Mouse (Mus musculus) ES-Bruce4 (cell line): ENCODE data around the gene Plin3. TPM values are rescaled to one million over a fixed set of nuclear protein-coding genes. Genes with fewer than 3 reads are reported as not detected.

Source experiments
- H3K27ac ChIP-seq: 2 replicates; pipeline ENCODE4 v1.5.1; 2012; ENCODE audit warnings: low read length, inconsistent platforms; ENCODE audit not compliant: insufficient read depth
- H3K27me3 ChIP-seq: 2 replicates; pipeline ENCODE4 v1.6.1; 2012; ENCODE audit warnings: mild to moderate bottlenecking, low read length, inconsistent platforms; ENCODE audit not compliant: control insufficient read depth, poor library complexity, insufficient read depth, severe bottlenecking
- H3K36me3 ChIP-seq: 2 replicates; pipeline ENCODE4 v1.6.1; 2012; ENCODE audit warnings: inconsistent platforms, mild to moderate bottlenecking, low read length, moderate library complexity; ENCODE audit not compliant: control insufficient read depth, poor library complexity, insufficient read depth, severe bottlenecking
- H3K4me1 ChIP-seq: one replicate; pipeline ENCODE4 v1.8.1; 2011; ENCODE audit warnings: low read length; ENCODE audit not compliant: control insufficient read depth, insufficient read depth
- H3K4me3 ChIP-seq: 2 replicates; pipeline ENCODE4 v1.5.1; 2011; ENCODE audit warnings: low read depth, mild to moderate bottlenecking, low read length
- H3K9ac ChIP-seq: 2 replicates; pipeline ENCODE4 v1.6.1; 2012; ENCODE audit warnings: low read depth, mild to moderate bottlenecking, inconsistent platforms; ENCODE audit not compliant: poor library complexity, severe bottlenecking
- H3K9me3 ChIP-seq: replicated peaks from 2 replicates; pipeline ENCODE4 v1.6.1; 2012; ENCODE audit warnings: mild to moderate bottlenecking, low read length, inconsistent platforms; ENCODE audit not compliant: control insufficient read depth, poor library complexity, insufficient read depth, severe bottlenecking
- CTCF ChIP-seq: IDR thresholded peaks from one replicate; pipeline ENCODE4 v1.8.1; 2011; ENCODE audit warnings: low read depth, low read length
- EP300 ChIP-seq: IDR thresholded peaks from 2 replicates; pipeline ENCODE4 v1.6.1; 2011; ENCODE audit warnings: low read depth, low read length; ENCODE audit not compliant: insufficient read depth
- POLR2A ChIP-seq: IDR thresholded peaks from one replicate; pipeline ENCODE4 v1.8.1; 2011; ENCODE audit warnings: low read length; ENCODE audit not compliant: insufficient read depth
- polyA plus RNA-seq: library from polyadenylated mRNA; stranded (reverse); fragments of >200 nt; gene quantifications from 2 replicates; pipeline ENCODE4 v1.2.4, GENCODE M21; 2011; ENCODE audit warnings: low read depth; ENCODE audit not compliant: missing spikeins, insufficient read depth, insufficient read length

The Plin3 gene
- polyA plus RNA-seq, 1 experiment: 57.1 TPM

- no peaks in the 10 kb centered on the region for H3K9me3 ChIP-seq
- no peaks in the 10 kb centered on the region for H3K27me3 ChIP-seq
- TF ChIP-seq POLR2A (no peak), EP300 (no peak), CTCF (no peak)
- no peak overlapping the region for H3K4me3 ChIP-seq
- H3K27ac ChIP-seq: peak overlapping the region; percentile 40
- peaks cover 3% of the 10 kb centered on the region for H3K4me1 ChIP-seq
- peaks cover 21% of the 10 kb centered on the region for H3K36me3 ChIP-seq
- no peak overlapping the region for H3K9ac ChIP-seq
Observed at GRCm38 (mm10) chr17:56281193-56281592, 11.5 kb downstream of the Plin3 start.

GRCm38 (mm10) chr17:56279481-56280155 is 13.1 kb downstream of the Plin3 start:
- H3K4me3 ChIP-seq: no peak overlapping the region
- no peaks in the 10 kb centered on the region for H3K9me3 ChIP-seq
- peak overlapping the region; percentile 51 for H3K27ac ChIP-seq
- H3K36me3 ChIP-seq: peaks cover 6% of the 10 kb centered on the region
- TF ChIP-seq EP300 (0 out of 2 replicates have a peak, but pooled peaks have one; percentile 22), CTCF (no peak), POLR2A (no peak)
- H3K9ac ChIP-seq: peak overlapping the region; percentile 6; the same call in 1 of the 2 replicates
- no peaks in the 10 kb centered on the region for H3K27me3 ChIP-seq
- H3K4me1 ChIP-seq: peaks cover 3% of the 10 kb centered on the region

- Histone ChIP-seq H3K27ac (no peak overlapping the region), H3K36me3 (peaks cover 6% of the 10 kb centered on the region), H3K9me3 (no peaks in the 10 kb centered on the region), H3K9ac (no peak overlapping the region), H3K4me3 (no peak overlapping the region), H3K27me3 (no peaks in the 10 kb centered on the region), H3K4me1 (peaks cover 3% of the 10 kb centered on the region)
- no peak for TF ChIP-seq CTCF
- TF ChIP-seq POLR2A: no peak
- no peak for TF ChIP-seq EP300
Observed at GRCm38 (mm10) chr17:56278340-56278739, 14.3 kb downstream of the Plin3 start.

- peaks cover 6% of the 10 kb centered on the region for H3K36me3 ChIP-seq
- no peaks in the 10 kb centered on the region for H3K27me3 ChIP-seq
- peak overlapping the region; percentile 52; the same call in 1 of the 2 replicates for H3K27ac ChIP-seq
- TF ChIP-seq CTCF (no peak), POLR2A (no peak), EP300 (no peak)
- peaks cover 3% of the 10 kb centered on the region for H3K4me1 ChIP-seq
- H3K9me3 ChIP-seq: no peaks in the 10 kb centered on the region
- no peak overlapping the region for H3K4me3 ChIP-seq
- 0 out of 2 replicates have a peak overlapping the region, but pooled peaks have one; percentile 62 for H3K9ac ChIP-seq
Observed at GRCm38 (mm10) chr17:56277567-56277893, 15.1 kb downstream of the Plin3 start.

GRCm38 (mm10) chr17:56276643-56277566 is 15.8 kb downstream of the Plin3 start, which contains the start of gene Ticam1:
Gene Ticam1, minus strand, starts transcription at chr17:56276786.
- peak within 1 kb of the TSS; percentile 52 for H3K27ac ChIP-seq

More at GRCm38 (mm10) chr17:56276643-56277566, 15.8 kb downstream of the Plin3 start, which contains the start of gene Ticam1:
- Histone ChIP-seq H3K27me3 (no peaks in the 10 kb centered on the region), H3K4me3 (peak within 1 kb of the TSS; percentile 86), H3K36me3 (peaks cover 6% of the 10 kb centered on the region), H3K9me3 (no peaks in the 10 kb centered on the region), H3K4me1 (peaks cover 3% of the 10 kb centered on the region), H3K9ac (peak within 1 kb of the TSS; percentile 62)
- TF ChIP-seq CTCF (no peak), POLR2A (no peak), EP300 (no peak)
